Mouse (Mus musculus) erythroid progenitor cell, adult 5-6 weeks (primary cell): ENCODE results near the gene Mettl6. TPM values are rescaled to one million over a fixed set of nuclear protein-coding genes. Genes with fewer than 3 reads are reported as not detected.

Experiments
- ATAC-seq: replicated peaks from 2 replicates; pipeline ENCODE4 v1.8.0; 2016; ENCODE audit warnings: moderate number of reproducible peaks, mild to moderate bottlenecking, moderate TSS enrichment, inconsistent platforms; ENCODE audit not compliant: poor library complexity, low FRiP score, severe bottlenecking
- total RNA-seq, 2 experiments: library from RNA; stranded (forward) in 1 of 2; stranded (reverse) in 1 of 2; fragments of 150-400 nt in 1 of 2; fragments of 186-747, 209-891 nt in 1 of 2; gene quantifications; 2 replicates each; pipeline versions ENCODE4 v1.2.3 to v1.2.4; 2015 to 2017; ENCODE audit warnings: low replicate concordance in 2 of 2

The Mettl6 gene
- 16.2 and 26.8 TPM in 2 replicates for total RNA-seq (2015; ENCODE audit: low replicate concordance)
- 20.2 and 83.3 TPM in 2 replicates for total RNA-seq (2017; ENCODE audit: low replicate concordance)

- peak; percentile 93 for ATAC-seq
These were observed at the start of gene Mettl6 for GRCm38 (mm10) chr14:31494975-31495455. TSS of gene Mettl6 (minus strand) at chr14:31495040.

- no peak for ATAC-seq
These were observed 49.1 kb upstream of the Mettl6 start for GRCm38 (mm10) chr14:31543885-31544442.

GRCm38 (mm10) chr14:31537298-31537697 lies 42.5 kb upstream of the Mettl6 start:
- ATAC-seq: no peak

- ATAC-seq: no peak
These were observed 37.8 kb upstream of the Mettl6 start for GRCm38 (mm10) chr14:31532656-31533055.

GRCm38 (mm10) chr14:31531506-31532148 lies 36.8 kb upstream of the Mettl6 start:
- no peak for ATAC-seq

- ATAC-seq: no peak
These were observed 36.0 kb upstream of the Mettl6 start for GRCm38 (mm10) chr14:31530847-31531246.

GRCm38 (mm10) chr14:31525040-31525810 lies 30.4 kb upstream of the Mettl6 start:
- no peak for ATAC-seq

- ATAC-seq: no peak
These were observed 26.5 kb upstream of the Mettl6 start for GRCm38 (mm10) chr14:31521318-31521717.

GRCm38 (mm10) chr14:31519165-31519564 lies 24.3 kb upstream of the Mettl6 start:
- no peak for ATAC-seq

GRCm38 (mm10) chr14:31515895-31516294 lies 21.1 kb upstream of the Mettl6 start:
- ATAC-seq: no peak

GRCm38 (mm10) chr14:31510322-31510721 lies 15.5 kb upstream of the Mettl6 start:
- ATAC-seq: no peak

GRCm38 (mm10) chr14:31509911-31510310 lies 15.1 kb upstream of the Mettl6 start:
- no peak for ATAC-seq

- ATAC-seq: no peak
These were observed 11.6 kb upstream of the Mettl6 start for GRCm38 (mm10) chr14:31506456-31506855.

GRCm38 (mm10) chr14:31503406-31503805 lies 8.6 kb upstream of the Mettl6 start:
- no peak for ATAC-seq

- no peak for ATAC-seq
These were observed 4.7 kb upstream of the Mettl6 start for GRCm38 (mm10) chr14:31499526-31499925.

GRCm38 (mm10) chr14:31496241-31496646 lies 1.4 kb upstream of the Mettl6 start:
- peak; percentile 72 for ATAC-seq

GRCm38 (mm10) chr14:31495538-31495937 lies 698 bp upstream of the Mettl6 start:
- ATAC-seq: no peak

- ATAC-seq: peak; percentile 56
These were observed 378 bp downstream of the Mettl6 start, which contains the start of gene Eaf1 for GRCm38 (mm10) chr14:31494349-31494974. TSS of gene Eaf1 (plus strand) at chr14:31494399.

GRCm38 (mm10) chr14:31493901-31494300 lies 939 bp downstream of the Mettl6 start:
- ATAC-seq: no peak

GRCm38 (mm10) chr14:31488055-31488454 lies 6.8 kb downstream of the Mettl6 start:
- no peak for ATAC-seq
